Mouse (Mus musculus) hindbrain, embryonic 12.5 days (tissue): ENCODE measurements around the gene Slc29a2. TPM values are rescaled to one million over a fixed set of nuclear protein-coding genes. Genes with fewer than 3 reads are reported as not detected.

ENCODE experiments used
- ATAC-seq: fragments of 200-750 bp; cut with Nextera tagmentation; 2 replicates; pipeline ENCODE4 v1.8.0; 2017; ENCODE audit warnings: moderate TSS enrichment; ENCODE audit not compliant: low FRiP score
- H3K27ac ChIP-seq: fragments of 300-500 bp; sonication (generic); 2 replicates; pipeline ENCODE4 v1.5.1; 2016; ENCODE audit warnings: mild to moderate bottlenecking
- H3K27me3 ChIP-seq: fragments of 300-500 bp; sonication (generic); 2 replicates; pipeline ENCODE4 v1.6.1; 2016; ENCODE audit warnings: mild to moderate bottlenecking
- H3K36me3 ChIP-seq: fragments of 300-500 bp; sonication (generic); 2 replicates; pipeline ENCODE4 v1.6.1; 2016; ENCODE audit warnings: mild to moderate bottlenecking
- H3K4me1 ChIP-seq: fragments of 300-500 bp; sonication (generic); 2 replicates; pipeline ENCODE4 v1.6.1; 2016
- H3K4me2 ChIP-seq: fragments of 300-500 bp; sonication (generic); replicated peaks from 2 replicates; pipeline ENCODE4 v1.6.1; 2016; ENCODE audit warnings: mild to moderate bottlenecking
- H3K4me3 ChIP-seq: fragments of 300-500 bp; sonication (generic); 2 replicates; pipeline ENCODE4 v1.5.1; 2016; ENCODE audit warnings: mild to moderate bottlenecking
- H3K9ac ChIP-seq: fragments of 300-500 bp; sonication (generic); 2 replicates; pipeline ENCODE4 v1.6.1; 2016; ENCODE audit warnings: mild to moderate bottlenecking, moderate library complexity
- H3K9me3 ChIP-seq: fragments of 300-500 bp; sonication (generic); replicated peaks from 2 replicates; pipeline ENCODE4 v1.6.1; 2016; ENCODE audit warnings: mild to moderate bottlenecking
- WGBS: fragments of 180-500 bp; shearing (Covaris S2); methylation state at CpG from one replicate; pipeline ENCODE4 v1.1.7; 2016; 5-methylcytosine and 5-hydroxymethylcytosine counted together
- polyA plus RNA-seq: library from polyadenylated mRNA; unstranded; fragments of >200 nt; fragmentation: Nextera tagmentation; extraction: Ambion mirVana; gene quantifications from 2 replicates; pipeline ENCODE4 v1.2.1, GENCODE M21; 2016

Gene Slc29a2
- polyA plus RNA-seq, 1 experiment from 2014 or later: 5.3 TPM

DNA sequence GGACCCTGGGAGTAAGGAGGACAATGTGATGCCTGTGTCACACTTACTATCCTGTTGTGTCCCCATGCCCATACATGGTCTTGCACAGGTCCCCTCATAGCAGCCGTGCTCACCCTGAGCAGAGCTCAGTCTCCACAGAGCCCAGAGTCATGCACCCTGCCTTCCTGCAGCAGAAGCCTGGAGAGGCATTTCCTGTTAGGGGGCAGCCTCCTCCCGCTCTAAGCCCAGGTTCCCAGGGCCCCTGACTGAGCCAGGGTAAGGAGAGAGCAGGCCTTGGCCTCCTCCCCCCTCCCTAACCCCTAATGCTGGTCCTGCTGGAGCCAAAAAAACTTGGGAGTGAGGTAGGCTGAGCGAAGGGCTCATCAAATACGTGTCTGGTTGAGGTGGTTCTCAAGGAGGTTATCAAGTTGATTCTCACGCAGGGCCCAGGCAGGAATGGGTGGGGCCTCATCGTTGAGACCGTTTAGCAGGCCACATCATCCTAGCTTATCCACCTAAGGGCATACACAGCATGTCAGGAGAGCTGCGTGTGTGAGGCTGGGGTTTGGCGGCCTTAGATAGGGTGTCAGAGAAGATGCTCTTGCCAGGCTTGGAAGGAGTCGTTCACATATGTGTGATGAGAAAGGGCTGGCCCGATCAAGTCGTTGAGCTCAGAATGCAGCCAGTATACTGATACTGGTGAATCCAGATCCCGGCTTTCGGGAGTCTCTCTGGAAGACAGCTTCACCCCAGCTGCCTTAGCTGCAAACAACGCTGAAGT is 43.6 kb downstream of the Slc29a2 start:
- peak overlapping the region; percentile 85 for H3K4me2 ChIP-seq
- peak overlapping the region; percentile 37 for H3K4me3 ChIP-seq
- peak overlapping the region; percentile 6; the same call in 1 of the 2 replicates for H3K27ac ChIP-seq
- WGBS: 15% methylated on average over 15 of the region's 15 CpGs
- H3K9ac ChIP-seq: peak overlapping the region; percentile 47
- no peaks in the 10 kb centered on the region for H3K9me3 ChIP-seq
- no peaks in the 10 kb centered on the region for H3K36me3 ChIP-seq
- no peak for ATAC-seq
- peaks cover 56% of the 10 kb centered on the region for H3K4me1 ChIP-seq
- peaks cover 37% of the 10 kb centered on the region for H3K27me3 ChIP-seq

- no peaks in the 10 kb centered on the region for H3K9me3 ChIP-seq
- WGBS: 1% methylated on average over 55 of the region's 56 CpGs
- ATAC-seq: 0 out of 2 replicates have a peak, but pooled peaks have one; percentile 3
- peak within 1 kb of the TSS; percentile 37 for H3K4me3 ChIP-seq
- H3K36me3 ChIP-seq: no peaks in the 10 kb centered on the region
- H3K4me2 ChIP-seq: peak within 1 kb of the TSS; percentile 85
- peaks cover 62% of the 10 kb centered on the region for H3K4me1 ChIP-seq
- peak within 1 kb of the TSS; percentile 47 for H3K9ac ChIP-seq
- H3K27me3 ChIP-seq: peaks cover 37% of the 10 kb centered on the region
- peak within 1 kb of the TSS; percentile 36; the same call in 1 of the 2 replicates for H3K27ac ChIP-seq
Observed at GRCm38 (mm10) chr19:5067867-5068569, 44.4 kb downstream of the Slc29a2 start, which contains the start of gene Cd248. TSS of gene Cd248 (plus strand) at chr19:5068078.

- Histone ChIP-seq H3K27ac (no peak overlapping the region), H3K27me3 (peaks cover 38% of the 10 kb centered on the region)
Observed at GRCm38 (mm10) chr19:5068570-5069234, 45.0 kb downstream of the Slc29a2 start.

GRCm38 (mm10) chr19:5069486-5069885 is 45.8 kb downstream of the Slc29a2 start:
- no peaks in the 10 kb centered on the region for H3K9me3 ChIP-seq
- peaks cover 46% of the 10 kb centered on the region for H3K27me3 ChIP-seq
- peaks cover 62% of the 10 kb centered on the region for H3K4me1 ChIP-seq
- H3K27ac ChIP-seq: no peak overlapping the region
- H3K36me3 ChIP-seq: no peaks in the 10 kb centered on the region
- H3K4me3 ChIP-seq: 0 out of 2 replicates have a peak overlapping the region, but pooled peaks have one; percentile 37
- ATAC-seq: no peak
- H3K4me2 ChIP-seq: peak overlapping the region; percentile 85
- 0 out of 2 replicates have a peak overlapping the region, but pooled peaks have one; percentile 32 for H3K9ac ChIP-seq
- WGBS: 72% methylated on average over 5 of the region's 5 CpGs

More at GRCm38 (mm10) chr19:5068570-5069234, 45.0 kb downstream of the Slc29a2 start:
- H3K36me3 ChIP-seq: no peaks in the 10 kb centered on the region
- H3K4me1 ChIP-seq: peaks cover 62% of the 10 kb centered on the region
- no peaks in the 10 kb centered on the region for H3K9me3 ChIP-seq
- peak overlapping the region; percentile 37 for H3K4me3 ChIP-seq
- H3K9ac ChIP-seq: peak overlapping the region; percentile 47
- H3K4me2 ChIP-seq: peak overlapping the region; percentile 85
- no peak for ATAC-seq
- 35% methylated on average over 21 of the region's 21 CpGs for WGBS

DNA sequence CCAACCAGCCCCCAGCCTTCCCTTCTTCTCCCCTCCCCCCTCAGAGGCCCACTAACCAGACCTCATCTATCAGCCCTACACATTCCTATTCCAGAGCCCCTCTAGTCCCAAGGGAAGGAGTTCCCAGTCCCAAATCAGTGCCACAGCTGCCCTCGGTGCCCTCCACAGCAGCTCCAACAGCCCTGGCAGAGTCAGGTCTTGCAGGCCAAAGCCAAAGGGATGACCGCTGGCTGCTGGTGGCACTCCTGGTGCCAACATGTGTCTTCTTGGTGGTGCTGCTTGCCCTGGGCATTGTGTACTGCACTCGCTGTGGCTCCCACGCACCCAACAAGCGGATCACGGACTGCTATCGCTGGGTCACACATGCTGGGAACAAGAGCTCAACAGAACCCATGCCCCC is 46.3 kb downstream of the Slc29a2 start:
- ATAC-seq: no peak
- H3K4me2 ChIP-seq: peak overlapping the region; percentile 85
- H3K27me3 ChIP-seq: peaks cover 49% of the 10 kb centered on the region
- no peaks in the 10 kb centered on the region for H3K9me3 ChIP-seq
- H3K27ac ChIP-seq: 0 out of 2 replicates have a peak overlapping the region, but pooled peaks have one; percentile 17
- peak overlapping the region; percentile 32; the same call in 1 of the 2 replicates for H3K9ac ChIP-seq
- peaks cover 61% of the 10 kb centered on the region for H3K4me1 ChIP-seq
- 79% methylated on average over 7 of the region's 7 CpGs for WGBS
- peak overlapping the region; percentile 7; the same call in 1 of the 2 replicates for H3K4me3 ChIP-seq
- no peaks in the 10 kb centered on the region for H3K36me3 ChIP-seq

DNA sequence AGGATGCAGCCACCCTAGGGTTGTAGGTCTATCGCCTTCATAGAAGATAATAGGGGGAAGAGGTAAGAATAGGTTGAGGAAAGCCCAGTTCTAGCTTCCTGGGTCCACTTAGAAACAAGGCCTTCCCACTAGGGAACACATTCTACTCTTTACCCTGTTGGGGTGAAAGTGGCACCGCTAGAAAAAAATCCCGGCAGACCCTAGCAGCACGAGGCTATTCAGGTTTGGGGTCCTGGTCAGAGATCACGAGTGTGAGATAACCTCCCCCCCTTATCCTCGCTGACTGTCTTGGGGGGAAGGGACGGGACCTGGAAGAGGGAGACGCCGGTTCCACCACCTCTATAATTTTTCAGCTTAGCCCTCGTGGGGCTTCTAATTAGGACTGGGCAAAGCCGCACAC is 47.4 kb downstream of the Slc29a2 start:
- 11% methylated on average over 11 of the region's 11 CpGs for WGBS
- Histone ChIP-seq H3K9me3 (no peaks in the 10 kb centered on the region), H3K9ac (peak overlapping the region; percentile 57), H3K36me3 (no peaks in the 10 kb centered on the region), H3K4me2 (peak overlapping the region; percentile 64), H3K27me3 (peaks cover 49% of the 10 kb centered on the region), H3K4me1 (peaks cover 58% of the 10 kb centered on the region), H3K27ac (peak overlapping the region; percentile 87), H3K4me3 (peak overlapping the region; percentile 31)
- ATAC-seq: no peak

- H3K9ac ChIP-seq: peak overlapping the region; percentile 57
- H3K27me3 ChIP-seq: peaks cover 48% of the 10 kb centered on the region
Observed at GRCm38 (mm10) chr19:5071545-5072369, 48.1 kb downstream of the Slc29a2 start.

DNA sequence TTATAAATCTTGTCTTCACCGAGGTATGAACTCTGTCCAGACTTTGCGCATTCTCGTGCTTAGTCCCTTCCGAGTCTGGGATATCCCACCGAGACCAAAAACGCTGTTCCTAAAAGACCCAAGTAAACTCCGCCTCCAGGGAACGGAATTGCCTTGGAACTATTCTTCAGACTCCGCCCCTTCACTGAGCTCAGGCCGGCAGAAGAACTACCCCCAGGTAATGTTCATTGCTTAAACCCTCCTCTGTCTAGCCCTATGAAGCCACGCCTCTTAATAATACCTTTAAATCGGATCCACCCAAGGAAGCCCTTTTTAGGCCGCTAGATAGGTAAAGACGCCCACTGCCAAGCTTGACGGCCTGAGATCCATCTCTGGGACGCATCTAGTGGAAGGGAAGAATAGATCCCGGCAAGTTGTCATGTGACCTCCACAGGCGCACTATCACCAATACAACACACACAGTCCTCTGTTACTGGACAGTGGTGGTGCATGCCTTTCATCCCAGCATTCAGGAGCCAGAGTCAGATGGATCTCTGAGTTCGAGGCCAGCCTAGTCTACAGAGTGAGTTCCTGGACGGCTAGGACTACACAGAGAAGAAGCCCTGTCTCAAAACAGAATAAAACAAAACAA is 48.8 kb downstream of the Slc29a2 start:
- Histone ChIP-seq H3K27me3 (peaks cover 41% of the 10 kb centered on the region), H3K9ac (peak overlapping the region; percentile 57; the same call in 1 of the 2 replicates), H3K4me2 (peak overlapping the region; percentile 64), H3K36me3 (no peaks in the 10 kb centered on the region), H3K4me1 (peaks cover 51% of the 10 kb centered on the region), H3K4me3 (peak overlapping the region; percentile 31), H3K27ac (peak overlapping the region; percentile 87), H3K9me3 (no peaks in the 10 kb centered on the region)
- ATAC-seq: peak; percentile 23
- 3% methylated on average over 20 of the region's 20 CpGs for WGBS

More at GRCm38 (mm10) chr19:5071545-5072369, 48.1 kb downstream of the Slc29a2 start:
- Histone ChIP-seq H3K27ac (peak overlapping the region; percentile 87), H3K36me3 (no peaks in the 10 kb centered on the region), H3K4me3 (peak overlapping the region; percentile 31), H3K4me1 (peaks cover 58% of the 10 kb centered on the region), H3K9me3 (no peaks in the 10 kb centered on the region), H3K4me2 (peak overlapping the region; percentile 64)
- ATAC-seq: peak; percentile 82
- WGBS: under 1% methylated on average over 40 of the region's 40 CpGs

DNA sequence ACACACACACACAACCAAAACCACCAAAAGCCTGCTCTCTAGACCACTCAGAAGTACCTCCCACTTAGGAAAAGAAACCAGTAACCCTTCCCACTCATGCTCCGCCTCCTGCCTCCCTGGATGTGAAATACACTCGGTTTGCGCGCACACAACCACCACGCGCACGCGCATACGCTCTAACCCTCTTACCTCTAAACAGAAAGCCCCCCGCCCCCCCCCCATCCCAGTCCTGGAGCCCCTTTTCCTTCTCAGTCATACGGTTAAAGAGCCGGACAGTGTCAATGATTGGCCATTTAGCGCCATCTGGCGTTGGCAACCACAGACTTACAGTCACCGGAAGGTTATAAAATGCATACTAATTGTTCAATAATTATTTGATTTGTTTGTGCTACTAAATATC is 49.4 kb downstream of the Slc29a2 start:
- no peaks in the 10 kb centered on the region for H3K36me3 ChIP-seq
- no peak overlapping the region for H3K9ac ChIP-seq
- 2% methylated on average over 15 of the region's 15 CpGs for WGBS
- H3K4me3 ChIP-seq: peak overlapping the region; percentile 10; the same call in 1 of the 2 replicates
- H3K4me1 ChIP-seq: peaks cover 46% of the 10 kb centered on the region
- H3K4me2 ChIP-seq: peak overlapping the region; percentile 64
- peak; percentile 38; the same call in 1 of the 2 replicates for ATAC-seq
- H3K9me3 ChIP-seq: no peaks in the 10 kb centered on the region
- peaks cover 36% of the 10 kb centered on the region for H3K27me3 ChIP-seq
- peak overlapping the region; percentile 87; the same call in 1 of the 2 replicates for H3K27ac ChIP-seq

DNA sequence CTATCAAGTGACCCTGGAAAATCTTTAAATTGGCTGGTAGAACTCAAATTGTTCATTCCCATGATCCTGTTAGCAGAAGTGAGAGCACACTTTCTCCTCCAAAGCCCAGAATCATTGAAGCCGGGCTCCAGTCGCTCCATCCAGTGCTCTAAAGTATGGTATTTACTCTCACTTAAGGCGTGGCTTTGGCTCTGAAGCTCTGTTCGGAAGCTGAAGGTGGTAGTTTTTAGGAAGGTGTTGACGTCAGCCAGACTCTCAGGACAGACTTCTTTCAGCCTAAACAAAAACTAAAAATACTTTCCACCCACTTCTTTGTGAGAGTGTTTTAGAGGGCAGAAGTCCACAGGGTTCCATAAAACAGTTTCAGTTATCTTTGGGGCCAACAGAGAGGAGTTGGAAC is 49.9 kb downstream of the Slc29a2 start:
- Histone ChIP-seq H3K9ac (no peak overlapping the region), H3K27ac (no peak overlapping the region), H3K36me3 (no peaks in the 10 kb centered on the region), H3K4me3 (no peak overlapping the region), H3K4me1 (peaks cover 41% of the 10 kb centered on the region), H3K4me2 (no peak overlapping the region), H3K27me3 (peaks cover 32% of the 10 kb centered on the region), H3K9me3 (no peaks in the 10 kb centered on the region)
- WGBS: 45% methylated on average over 5 of the region's 5 CpGs
- ATAC-seq: no peak

DNA sequence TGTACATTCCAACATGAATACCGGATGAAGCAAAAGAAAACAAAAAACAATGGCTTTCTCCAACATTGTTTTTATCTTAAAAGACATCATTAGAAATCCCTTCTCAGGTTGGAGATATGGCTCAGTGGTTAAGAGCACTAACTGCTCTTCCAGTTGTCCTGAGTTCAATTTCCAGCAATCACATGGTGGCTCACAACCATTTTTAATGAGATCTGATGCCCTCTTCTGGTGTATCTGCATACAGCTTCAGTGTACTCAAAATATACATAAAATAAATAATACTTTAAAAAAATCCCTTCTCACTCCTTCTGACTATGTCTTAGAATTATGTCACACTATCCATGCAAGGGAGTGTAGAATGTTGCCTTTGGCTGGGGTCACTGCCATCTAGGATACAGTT is 55.6 kb downstream of the Slc29a2 start:
- WGBS: 89% methylated on average over 1 of the region's 1 CpGs
- Histone ChIP-seq H3K27ac (no peak overlapping the region), H3K4me3 (no peak overlapping the region), H3K27me3 (peaks cover 57% of the 10 kb centered on the region), H3K36me3 (no peaks in the 10 kb centered on the region), H3K9ac (no peak overlapping the region), H3K4me1 (no peaks in the 10 kb centered on the region), H3K9me3 (no peaks in the 10 kb centered on the region), H3K4me2 (no peak overlapping the region)
- no peak for ATAC-seq
